Mouse (Mus musculus): ENCODE measurements at regions not wholly inside any gene's neighbourhood (a gene's known extent, or its start where the extent isn't known, plus 50 kb on each side); places are given as distances from the start of the nearest gene placed in this dataset.
A peak's percentile ranks its signal among the peaks of the same experiment; 100 is the strongest.

- Histone ChIP-seq H3K27ac (ENCODE audit: insufficient read depth, low read depth, low read length, poor library complexity, severe bottlenecking) (0 out of 2 replicates have a peak overlapping the region, but pooled peaks have one; percentile 19), H3K4me1 (ENCODE audit: control insufficient read depth in 2 of 2, insufficient read depth in 2 of 2, low read length in 2 of 2, poor library complexity in 1 of 2) (no peaks in the 10 kb centered on the region), H3K4me3 (ENCODE audit: insufficient read depth in 1 of 2, low read depth in 1 of 2, low read length in 2 of 2, poor library complexity in 1 of 2, severe bottlenecking in 1 of 2) (no peak overlapping the region), H3K36me3 (ENCODE audit: control insufficient read depth, insufficient read depth, low read length, poor library complexity, severe bottlenecking) (no peaks in the 10 kb centered on the region), H3K9ac (ENCODE audit: insufficient read depth, low read depth, low read length, poor library complexity, severe bottlenecking) (no peak overlapping the region), H3K9me3 (ENCODE audit: control insufficient read depth, insufficient read depth, low read depth, low read length) (no peaks in the 10 kb centered on the region)
- in situ Hi-C loops (cut with MboI; ENCODE audit: low sequenced_read_pairs in 2 of 2, unreplicated experiment in 2 of 2): no loop called here
- no peak for TF ChIP-seq ZC3H11A (IDR thresholded peaks at IDR 0.05; ENCODE audit: borderline replicate concordance, low read depth, low read length)
- TF ChIP-seq HCFC1 (IDR thresholded peaks at IDR 0.05; ENCODE audit: borderline replicate concordance, insufficient read depth, low read length): no peak
- no peak for TF ChIP-seq CHD2 (IDR thresholded peaks at IDR 0.05; ENCODE audit: low read depth, low read length)
- no peak for TF ChIP-seq ZNF384 (IDR thresholded peaks at IDR 0.05; ENCODE audit: low read depth, low read length)
- no peak for TF ChIP-seq MAFK (IDR thresholded peaks at IDR 0.05; ENCODE audit: insufficient read depth, low read depth, low read length)
- no peak for DNase-seq (ENCODE audit: low read depth, low spot score)
These were observed 223.0 kb downstream of the Pabpc4l start for GRCm38 (mm10) chr3:46225018-46225417.

GRCm38 (mm10) chr3:46205686-46206085, 242.3 kb downstream of the Pabpc4l start:
- TF ChIP-seq ZC3H11A (IDR thresholded peaks at IDR 0.05; ENCODE audit: borderline replicate concordance, low read depth, low read length): no peak
- TF ChIP-seq CHD2 (IDR thresholded peaks at IDR 0.05; ENCODE audit: low read depth, low read length): no peak
- TF ChIP-seq MAFK (IDR thresholded peaks at IDR 0.05; ENCODE audit: insufficient read depth, low read depth, low read length): no peak
- TF ChIP-seq ZNF384 (IDR thresholded peaks at IDR 0.05; ENCODE audit: low read depth, low read length): no peak
- TF ChIP-seq HCFC1 (IDR thresholded peaks at IDR 0.05; ENCODE audit: borderline replicate concordance, insufficient read depth, low read length): no peak
- no peak for DNase-seq (ENCODE audit: low read depth, low spot score)
- in situ Hi-C loops (cut with MboI; ENCODE audit: low sequenced_read_pairs in 2 of 2, unreplicated experiment in 2 of 2): no loop called here
- no peak overlapping the region for H3K9ac ChIP-seq (ENCODE audit: insufficient read depth, low read depth, low read length, poor library complexity, severe bottlenecking)
- H3K36me3 ChIP-seq (ENCODE audit: control insufficient read depth, insufficient read depth, low read length, poor library complexity, severe bottlenecking): no peaks in the 10 kb centered on the region
- H3K4me3 ChIP-seq (ENCODE audit: insufficient read depth in 1 of 2, low read depth in 1 of 2, low read length in 2 of 2, poor library complexity in 1 of 2, severe bottlenecking in 1 of 2): no peak overlapping the region
- no peaks in the 10 kb centered on the region for H3K9me3 ChIP-seq (ENCODE audit: control insufficient read depth, insufficient read depth, low read depth, low read length)
- no peak overlapping the region for H3K27ac ChIP-seq (ENCODE audit: insufficient read depth, low read depth, low read length, poor library complexity, severe bottlenecking)
- no peaks in the 10 kb centered on the region for H3K4me1 ChIP-seq (ENCODE audit: control insufficient read depth in 2 of 2, insufficient read depth in 2 of 2, low read length in 2 of 2, poor library complexity in 1 of 2)

- Histone ChIP-seq H3K36me3 (ENCODE audit: control insufficient read depth, insufficient read depth, low read length, poor library complexity, severe bottlenecking) (no peaks in the 10 kb centered on the region), H3K27ac (ENCODE audit: insufficient read depth, low read depth, low read length, poor library complexity, severe bottlenecking) (no peak overlapping the region), H3K9ac (ENCODE audit: insufficient read depth, low read depth, low read length, poor library complexity, severe bottlenecking) (no peak overlapping the region), H3K9me3 (ENCODE audit: control insufficient read depth, insufficient read depth, low read depth, low read length) (no peaks in the 10 kb centered on the region), H3K4me3 (ENCODE audit: insufficient read depth in 1 of 2, low read depth in 1 of 2, low read length in 2 of 2, poor library complexity in 1 of 2, severe bottlenecking in 1 of 2) (no peak overlapping the region), H3K4me1 (ENCODE audit: control insufficient read depth in 2 of 2, insufficient read depth in 2 of 2, low read length in 2 of 2, poor library complexity in 1 of 2) (no peaks in the 10 kb centered on the region)
- no peak for TF ChIP-seq ZNF384 (IDR thresholded peaks at IDR 0.05; ENCODE audit: low read depth, low read length)
- TF ChIP-seq CHD2 (IDR thresholded peaks at IDR 0.05; ENCODE audit: low read depth, low read length): no peak
- no peak for TF ChIP-seq HCFC1 (IDR thresholded peaks at IDR 0.05; ENCODE audit: borderline replicate concordance, insufficient read depth, low read length)
- no peak for TF ChIP-seq ZC3H11A (IDR thresholded peaks at IDR 0.05; ENCODE audit: borderline replicate concordance, low read depth, low read length)
- TF ChIP-seq MAFK (IDR thresholded peaks at IDR 0.05; ENCODE audit: insufficient read depth, low read depth, low read length): no peak
- in situ Hi-C loops (cut with MboI; ENCODE audit: low sequenced_read_pairs in 2 of 2, unreplicated experiment in 2 of 2): no loop called here
- DNase-seq (ENCODE audit: low read depth, low spot score): no peak
These were observed 252.8 kb downstream of the Pabpc4l start for GRCm38 (mm10) chr3:46195184-46195583.

GRCm38 (mm10) chr3:46194681-46195080, 253.3 kb downstream of the Pabpc4l start:
- H3K27ac ChIP-seq (ENCODE audit: insufficient read depth, low read depth, low read length, poor library complexity, severe bottlenecking): no peak overlapping the region
- no peak for DNase-seq (ENCODE audit: low read depth, low spot score)
- TF ChIP-seq ZC3H11A (IDR thresholded peaks at IDR 0.05; ENCODE audit: borderline replicate concordance, low read depth, low read length) (no peak), CHD2 (IDR thresholded peaks at IDR 0.05; ENCODE audit: low read depth, low read length) (no peak), MAFK (IDR thresholded peaks at IDR 0.05; ENCODE audit: insufficient read depth, low read depth, low read length) (no peak), ZNF384 (IDR thresholded peaks at IDR 0.05; ENCODE audit: low read depth, low read length) (no peak), HCFC1 (IDR thresholded peaks at IDR 0.05; ENCODE audit: borderline replicate concordance, insufficient read depth, low read length) (no peak)
- no peak overlapping the region for H3K4me3 ChIP-seq (ENCODE audit: insufficient read depth in 1 of 2, low read depth in 1 of 2, low read length in 2 of 2, poor library complexity in 1 of 2, severe bottlenecking in 1 of 2)
- no peak overlapping the region for H3K9ac ChIP-seq (ENCODE audit: insufficient read depth, low read depth, low read length, poor library complexity, severe bottlenecking)
- in situ Hi-C loops (cut with MboI; ENCODE audit: low sequenced_read_pairs in 2 of 2, unreplicated experiment in 2 of 2): no loop called here
- H3K4me1 ChIP-seq (ENCODE audit: control insufficient read depth in 2 of 2, insufficient read depth in 2 of 2, low read length in 2 of 2, poor library complexity in 1 of 2): no peaks in the 10 kb centered on the region
- H3K36me3 ChIP-seq (ENCODE audit: control insufficient read depth, insufficient read depth, low read length, poor library complexity, severe bottlenecking): no peaks in the 10 kb centered on the region
- no peaks in the 10 kb centered on the region for H3K9me3 ChIP-seq (ENCODE audit: control insufficient read depth, insufficient read depth, low read depth, low read length)

- no peak for DNase-seq (ENCODE audit: low read depth, low spot score)
- H3K4me3 ChIP-seq (ENCODE audit: insufficient read depth in 1 of 2, low read depth in 1 of 2, low read length in 2 of 2, poor library complexity in 1 of 2, severe bottlenecking in 1 of 2): no peak overlapping the region
- TF ChIP-seq MAFK (IDR thresholded peaks at IDR 0.05; ENCODE audit: insufficient read depth, low read depth, low read length) (no peak), ZC3H11A (IDR thresholded peaks at IDR 0.05; ENCODE audit: borderline replicate concordance, low read depth, low read length) (no peak), ZNF384 (IDR thresholded peaks at IDR 0.05; ENCODE audit: low read depth, low read length) (no peak), CHD2 (IDR thresholded peaks at IDR 0.05; ENCODE audit: low read depth, low read length) (no peak), HCFC1 (IDR thresholded peaks at IDR 0.05; ENCODE audit: borderline replicate concordance, insufficient read depth, low read length) (no peak)
- H3K36me3 ChIP-seq (ENCODE audit: control insufficient read depth, insufficient read depth, low read length, poor library complexity, severe bottlenecking): no peaks in the 10 kb centered on the region
- H3K27ac ChIP-seq (ENCODE audit: insufficient read depth, low read depth, low read length, poor library complexity, severe bottlenecking): no peak overlapping the region
- no peaks in the 10 kb centered on the region for H3K9me3 ChIP-seq (ENCODE audit: control insufficient read depth, insufficient read depth, low read depth, low read length)
- no peak overlapping the region for H3K9ac ChIP-seq (ENCODE audit: insufficient read depth, low read depth, low read length, poor library complexity, severe bottlenecking)
- H3K4me1 ChIP-seq (ENCODE audit: control insufficient read depth in 2 of 2, insufficient read depth in 2 of 2, low read length in 2 of 2, poor library complexity in 1 of 2): no peaks in the 10 kb centered on the region
- in situ Hi-C loops (cut with MboI; ENCODE audit: low sequenced_read_pairs in 2 of 2, unreplicated experiment in 2 of 2): no loop called here
These were observed 273.5 kb downstream of the Pabpc4l start for GRCm38 (mm10) chr3:46174486-46174885.
